Mouse (Mus musculus) MEL (cell line): ENCODE measurements around the gene Bmper. TPM values are rescaled to one million over a fixed set of nuclear protein-coding genes. Genes with fewer than 3 reads are reported as not detected.

Experiments
- DNase-seq: peaks from one replicate; pipeline ENCODE4 v3.0.0; 2011; ENCODE audit warnings: low read depth, low spot score
- H3K27ac ChIP-seq: 2 replicates; pipeline ENCODE4 v1.5.1; 2012; ENCODE audit warnings: low read depth, mild to moderate bottlenecking, control low read depth, low read length, moderate library complexity; ENCODE audit not compliant: control insufficient read depth
- H3K27me3 ChIP-seq, 2 experiments: fragments of 150-350 bp in 1 of 2; sonication (generic) in 1 of 2; 2 replicates each; pipeline ENCODE4 v1.6.1; 2012; ENCODE audit warnings: low read length in 2 of 2, mild to moderate bottlenecking in 2 of 2, improper control_type of control experiment in 1 of 2, moderate library complexity in 1 of 2; ENCODE audit not compliant: insufficient read depth in 2 of 2, control insufficient read depth in 1 of 2
- H3K36me3 ChIP-seq, 2 experiments: 2 replicates each; pipeline ENCODE4 v1.6.1; 2012 to 2014; ENCODE audit warnings: low read length in 2 of 2, improper control_type of control experiment in 1 of 2, inconsistent platforms in 1 of 2, mild to moderate bottlenecking in 1 of 2; ENCODE audit not compliant: insufficient read depth in 2 of 2, control insufficient read depth in 1 of 2
- H3K4me1 ChIP-seq, 2 experiments: fragments of 150-350 bp in 1 of 2; sonication (generic) in 1 of 2; 2 replicates each; pipeline ENCODE4 v1.6.1; 2012; ENCODE audit warnings: low read length in 2 of 2, improper control_type of control experiment in 1 of 2, mild to moderate bottlenecking in 1 of 2; ENCODE audit not compliant: insufficient read depth in 2 of 2, control insufficient read depth in 1 of 2
- H3K4me3 ChIP-seq, 2 experiments: fragments of 150-350 bp in 1 of 2; sonication (generic) in 1 of 2; 2 replicates each; pipeline ENCODE4 v1.5.1; 2012; ENCODE audit warnings: low read depth in 2 of 2, low read length in 2 of 2, mild to moderate bottlenecking in 2 of 2, moderate library complexity in 2 of 2, control low read depth in 1 of 2, improper control_type of control experiment in 1 of 2; ENCODE audit not compliant: control insufficient read depth in 1 of 2, insufficient read depth in 1 of 2
- H3K79me2 ChIP-seq: 2 replicates; pipeline ENCODE4 v1.6.1; 2012; ENCODE audit warnings: mild to moderate bottlenecking, low read length, moderate library complexity; ENCODE audit not compliant: control insufficient read depth, poor library complexity, insufficient read depth
- H3K9ac ChIP-seq: 2 replicates; pipeline ENCODE4 v1.6.1; 2012; ENCODE audit warnings: low read depth, mild to moderate bottlenecking, control low read depth, low read length, moderate library complexity; ENCODE audit not compliant: control insufficient read depth, poor library complexity, severe bottlenecking
- H3K9me3 ChIP-seq: fragments of 150-350 bp; sonication (generic); replicated peaks from 2 replicates; pipeline ENCODE4 v1.6.1; 2012; ENCODE audit warnings: mild to moderate bottlenecking, low read length, improper control_type of control experiment, moderate library complexity; ENCODE audit not compliant: insufficient read depth
- BHLHE40 ChIP-seq: IDR thresholded peaks from 2 replicates; pipeline ENCODE4 v1.6.1; 2012; ENCODE audit warnings: low read depth, mild to moderate bottlenecking, inconsistent platforms, low read length, improper control_type of control experiment, borderline replicate concordance
- CHD1 ChIP-seq: IDR thresholded peaks from 2 replicates; pipeline ENCODE4 v1.6.1; 2012; ENCODE audit warnings: low read depth, mild to moderate bottlenecking, inconsistent platforms, low read length, improper control_type of control experiment
- CTCF ChIP-seq, 3 experiments: IDR thresholded peaks in 2 of 3; conservative IDR thresholded peaks in 1 of 3; 2 replicates each; pipeline ENCODE4 v1.5.1; 2011 to 2012; ENCODE audit warnings: low read length in 3 of 3, low read depth in 2 of 3, mild to moderate bottlenecking in 2 of 3, improper control_type of control experiment in 1 of 3, inconsistent platforms in 1 of 3, mixed read lengths in 1 of 3, moderate library complexity in 1 of 3; ENCODE audit not compliant: control insufficient read depth in 1 of 3, insufficient read depth in 1 of 3, poor library complexity in 1 of 3, severe bottlenecking in 1 of 3
- ELF1 ChIP-seq: IDR thresholded peaks from 2 replicates; pipeline ENCODE4 v1.6.1; 2014; ENCODE audit warnings: low read depth, mild to moderate bottlenecking, inconsistent platforms, low read length, improper control_type of control experiment, moderate library complexity
- EP300 ChIP-seq, 2 experiments: IDR thresholded peaks; 2 replicates each; pipeline ENCODE4 v1.6.1; 2011; ENCODE audit warnings: improper control_type of control experiment in 2 of 2, low read length in 2 of 2, low read depth in 1 of 2, mild to moderate bottlenecking in 1 of 2
- GABPA ChIP-seq: IDR thresholded peaks from 2 replicates; pipeline ENCODE4 v1.6.1; 2012; ENCODE audit warnings: low read depth, mild to moderate bottlenecking, inconsistent platforms, low read length, improper control_type of control experiment, moderate library complexity
- GATA1 ChIP-seq: IDR thresholded peaks from 2 replicates; pipeline ENCODE4 v1.6.1; 2011; ENCODE audit warnings: low read depth, low read length, improper control_type of control experiment
- HCFC1 ChIP-seq: IDR thresholded peaks from 2 replicates; pipeline ENCODE4 v1.6.1; 2012; ENCODE audit warnings: low read depth, mild to moderate bottlenecking, inconsistent platforms, low read length, improper control_type of control experiment, moderate library complexity
- JUND ChIP-seq: IDR thresholded peaks from 2 replicates; pipeline ENCODE4 v1.6.1; 2011; ENCODE audit warnings: low read depth, mild to moderate bottlenecking, improper control_type of control experiment, low read length
- KAT2A ChIP-seq: conservative IDR thresholded peaks from 2 replicates; pipeline ENCODE4 v1.6.1; 2012; ENCODE audit warnings: low read depth, low read length, improper control_type of control experiment, inconsistent platforms
- MAX ChIP-seq: IDR thresholded peaks from 2 replicates; pipeline ENCODE4 v1.6.1; 2011; ENCODE audit warnings: low read length, improper control_type of control experiment
- MYB ChIP-seq: IDR thresholded peaks from 2 replicates; pipeline ENCODE4 v1.6.1; 2011; ENCODE audit warnings: mild to moderate bottlenecking, low read depth, low read length, improper control_type of control experiment
- NRF1 ChIP-seq: IDR thresholded peaks from 2 replicates; pipeline ENCODE4 v1.6.1; 2014; ENCODE audit warnings: low read depth, mild to moderate bottlenecking, inconsistent platforms, low read length, improper control_type of control experiment, moderate library complexity; ENCODE audit not compliant: poor library complexity, insufficient read depth, severe bottlenecking
- POLR2AphosphoS5 ChIP-seq: IDR thresholded peaks from 2 replicates; pipeline ENCODE4 v1.6.1; 2012; ENCODE audit warnings: low read depth, borderline replicate concordance, mild to moderate bottlenecking, inconsistent platforms, low read length, moderate library complexity, mixed read lengths
- RAD21 ChIP-seq: IDR thresholded peaks from 2 replicates; pipeline ENCODE4 v1.6.1; 2011; ENCODE audit warnings: mild to moderate bottlenecking, low read depth, low read length, improper control_type of control experiment
- RCOR1 ChIP-seq: IDR thresholded peaks from 2 replicates; pipeline ENCODE4 v1.6.1; 2012; ENCODE audit warnings: low read depth, mild to moderate bottlenecking, inconsistent platforms, low read length, improper control_type of control experiment
- TAL1 ChIP-seq: IDR thresholded peaks from 2 replicates; pipeline ENCODE4 v1.6.1; 2012; ENCODE audit warnings: mild to moderate bottlenecking, inconsistent platforms, low read length, moderate library complexity, mixed read lengths
- UBTF ChIP-seq: IDR thresholded peaks from 2 replicates; pipeline ENCODE4 v1.6.1; 2012; ENCODE audit warnings: low read depth, mild to moderate bottlenecking, inconsistent platforms, low read length, improper control_type of control experiment, moderate library complexity, borderline replicate concordance; ENCODE audit not compliant: insufficient read depth
- USF1 ChIP-seq: IDR thresholded peaks from 2 replicates; pipeline ENCODE4 v1.6.1; 2014; ENCODE audit warnings: low read depth, mild to moderate bottlenecking, inconsistent platforms, low read length, improper control_type of control experiment, moderate library complexity
- polyA plus RNA-seq, 2 experiments: library from polyadenylated mRNA; stranded (reverse) in 1 of 2; unstranded in 1 of 2; fragments of >175 nt in 1 of 2; fragments of >200 nt in 1 of 2; gene quantifications; 2 replicates each; pipeline versions ENCODE4 v1.2.1 to v1.2.4; 2012; ENCODE audit warnings: low replicate concordance in 2 of 2, low read depth in 1 of 2; ENCODE audit not compliant: insufficient read length in 2 of 2, insufficient read depth in 1 of 2, missing spikeins in 1 of 2
- total RNA-seq: library from RNA; depleted of rRNA; stranded (reverse); fragments of 300-350 nt; gene quantifications from 2 replicates; pipeline ENCODE4 v1.2.3, GENCODE M21; 2012

Bmper gene
- total and polyA plus RNA-seq, 3 experiments, result not detected

GRCm38 (mm10) chr9:23345093-23345844 is 122.4 kb downstream of the Bmper start:
- no peak for TF ChIP-seq GATA1
- no peak for TF ChIP-seq TAL1
- TF ChIP-seq RCOR1, result no peak
- no peak for TF ChIP-seq MAX
- no peak for TF ChIP-seq JUND
- TF ChIP-seq USF1, result no peak
- no peak for TF ChIP-seq POLR2AphosphoS5
- no peak for TF ChIP-seq KAT2A
- no peak for TF ChIP-seq CHD1
- no peak for TF ChIP-seq EP300 (IDR thresholded peaks at IDR 0.05; ENCODE audit: low read depth in 1 of 2, low read length in 2 of 2)
- no peak for TF ChIP-seq CTCF (IDR thresholded peaks at IDR 0.05 in 2 of 3, conservative IDR thresholded peaks at IDR 0.05 in 1 of 3; ENCODE audit: control insufficient read depth in 1 of 3, insufficient read depth in 1 of 3, low read depth in 2 of 3, low read length in 3 of 3, poor library complexity in 1 of 3, severe bottlenecking in 1 of 3)
- no peak for TF ChIP-seq GABPA
- no peak for TF ChIP-seq HCFC1
- TF ChIP-seq RAD21, result no peak
- no peak for TF ChIP-seq NRF1
- TF ChIP-seq BHLHE40, result no peak
- no peak for TF ChIP-seq MYB
- TF ChIP-seq, all 39 proteins: peak for 0
- Histone ChIP-seq H3K27ac (no peak overlapping the region), H3K4me1 (no peaks in the 10 kb centered on the region), H3K9me3 (no peaks in the 10 kb centered on the region), H3K9ac (no peak overlapping the region), H3K4me3 (no peak overlapping the region), H3K27me3 (no peaks in the 10 kb centered on the region), H3K79me2 (no peaks in the 10 kb centered on the region), H3K36me3 (no peaks in the 10 kb centered on the region)
- DNase-seq, result no peak

- Histone ChIP-seq H3K36me3 (no peaks in the 10 kb centered on the region), H3K4me3 (no peak overlapping the region), H3K27me3 (no peaks in the 10 kb centered on the region), H3K79me2 (no peaks in the 10 kb centered on the region), H3K27ac (no peak overlapping the region), H3K9me3 (no peaks in the 10 kb centered on the region), H3K9ac (no peak overlapping the region), H3K4me1 (no peaks in the 10 kb centered on the region)
- no peak for TF ChIP-seq HCFC1
- TF ChIP-seq TAL1, result no peak
- TF ChIP-seq KAT2A, result no peak
- no peak for TF ChIP-seq ELF1
- TF ChIP-seq UBTF, result no peak
- no peak for DNase-seq
These were observed 126.7 kb downstream of the Bmper start for GRCm38 (mm10) chr9:23349603-23350002.
